Mouse (Mus musculus) liver, embryonic 14.5 days (tissue): Measurements from ENCODE around the gene Grid2ip. TPM values are rescaled to one million over a fixed set of nuclear protein-coding genes. Genes with fewer than 3 reads are reported as not detected.
A peak's percentile ranks its signal among the peaks of the same experiment; 100 is the strongest.

Experiments used
- ATAC-seq: fragments of 200-750 bp; cut with Nextera tagmentation; 2 replicates; pipeline ENCODE4 v1.8.0; 2017; ENCODE audit warnings: moderate number of reproducible peaks, mild to moderate bottlenecking, moderate library complexity; ENCODE audit not compliant: insufficient read depth
- DNase-seq, 3 experiments: peaks; one replicate each; pipeline ENCODE4 v3.0.0-alpha.2; 2012 to 2013; ENCODE audit warnings: low read depth in 3 of 3, low spot score in 3 of 3
- H3K27ac ChIP-seq: fragments of 300-500 bp; sonication (generic); 2 replicates; pipeline ENCODE4 v1.5.1; 2014; ENCODE audit warnings: moderate library complexity, mild to moderate bottlenecking, control low read depth, inconsistent platforms
- H3K27me3 ChIP-seq: fragments of 300-500 bp; sonication (generic); 2 replicates; pipeline ENCODE4 v1.6.1; 2014; ENCODE audit warnings: mild to moderate bottlenecking, low read length, moderate library complexity; ENCODE audit not compliant: control insufficient read depth, insufficient read depth
- H3K36me3 ChIP-seq: fragments of 300-500 bp; sonication (generic); replicated peaks from 2 replicates; pipeline ENCODE4 v1.6.1; 2014; ENCODE audit warnings: low read depth; ENCODE audit not compliant: control insufficient read depth, insufficient read depth
- H3K4me1 ChIP-seq, 2 experiments: fragments of 200-500 bp in 1 of 2; fragments of 300-500 bp in 1 of 2; sonication (generic) in 1 of 2; replicated peaks; 2 replicates each; pipeline ENCODE4 v1.6.1; 2012 to 2014; ENCODE audit warnings: antibody characterized with exemption in 1 of 2, inconsistent platforms in 1 of 2, low read length in 1 of 2; ENCODE audit not compliant: control insufficient read depth in 2 of 2, insufficient read depth in 2 of 2
- H3K4me2 ChIP-seq: fragments of 300-500 bp; sonication (generic); 2 replicates; pipeline ENCODE4 v1.6.1; 2014; ENCODE audit warnings: low read depth, mild to moderate bottlenecking, control low read depth, moderate library complexity
- H3K4me3 ChIP-seq, 2 experiments: fragments of 200-500 bp in 1 of 2; fragments of 300-500 bp in 1 of 2; sonication (generic) in 1 of 2; 2 replicates each; pipeline ENCODE4 v1.5.1; 2012 to 2014; ENCODE audit warnings: low read depth in 2 of 2, low read length in 2 of 2, mild to moderate bottlenecking in 2 of 2, control low read depth in 1 of 2, inconsistent platforms in 1 of 2, moderate library complexity in 1 of 2; ENCODE audit not compliant: insufficient read depth in 1 of 2
- H3K9ac ChIP-seq: fragments of 300-500 bp; sonication (generic); replicated peaks from 2 replicates; pipeline ENCODE4 v1.6.1; 2014; ENCODE audit warnings: mild to moderate bottlenecking, control low read depth, moderate library complexity
- H3K9me3 ChIP-seq: fragments of 300-500 bp; sonication (generic); 2 replicates; pipeline ENCODE4 v1.6.1; 2016; ENCODE audit warnings: low read length, mixed read lengths; ENCODE audit not compliant: control insufficient read depth
- CTCF ChIP-seq: IDR thresholded peaks from 2 replicates; pipeline ENCODE4 v1.5.1; 2016; ENCODE audit warnings: antibody characterized with exemption, low read depth, control low read depth
- EP300 ChIP-seq: IDR thresholded peaks from 2 replicates; pipeline ENCODE4 v1.6.1; 2016; ENCODE audit warnings: antibody characterized with exemption, low read depth
- WGBS: fragments of 180-500 bp; shearing (Covaris S2); extraction: QIAGEN DNeasy Blood & Tissue Kit; methylation state at CpG from one replicate; pipeline ENCODE4 v1.1.7; 2014; ENCODE audit not compliant: insufficient replicate concordance; 5-methylcytosine and 5-hydroxymethylcytosine counted together
- polyA plus RNA-seq, 2 experiments: library from polyadenylated mRNA; depleted of rRNA in 1 of 2; stranded (reverse) in 1 of 2; unstranded in 1 of 2; fragments of >200 nt; fragmentation: Nextera tagmentation in 1 of 2; extraction: Ambion mirVana in 1 of 2; gene quantifications; 2 replicates each; pipeline versions ENCODE4 v1.2.1 to v1.2.3; 2012 to 2014

Grid2ip gene
- polyA plus RNA-seq, 2 experiments, result 0.01 TPM; not detected in 1

- Histone ChIP-seq H3K27ac (no peak overlapping the region), H3K9ac (no peak overlapping the region), H3K4me1 (no peaks in the 10 kb centered on the region), H3K4me2 (no peak overlapping the region), H3K9me3 (no peaks in the 10 kb centered on the region), H3K4me3 (no peak overlapping the region), H3K36me3 (no peaks in the 10 kb centered on the region), H3K27me3 (peaks cover 37% of the 10 kb centered on the region)
- DNase-seq (no peak), ATAC-seq (no peak)
- no peak for TF ChIP-seq CTCF
- TF ChIP-seq EP300, result no peak
- 54% methylated on average over 7 of the region's 7 CpGs for WGBS
These were observed 4.3 kb downstream of the Grid2ip start for GRCm38 (mm10) chr5:143361428-143361827.

GRCm38 (mm10) chr5:143363678-143364615 is 6.8 kb downstream of the Grid2ip start:
- no peak overlapping the region for H3K9ac ChIP-seq
- no peak overlapping the region for H3K27ac ChIP-seq
- H3K27me3 ChIP-seq, result peaks cover 27% of the 10 kb centered on the region
- no peak for DNase-seq
- no peaks in the 10 kb centered on the region for H3K9me3 ChIP-seq
- TF ChIP-seq EP300 (no peak), CTCF (no peak)
- H3K36me3 ChIP-seq, result no peaks in the 10 kb centered on the region
- H3K4me1 ChIP-seq, result no peaks in the 10 kb centered on the region
- peak overlapping the region in 1 of 2 experiments; percentile 31; a peak in 2 of 4 replicates for H3K4me3 ChIP-seq
- peak overlapping the region; percentile 47 for H3K4me2 ChIP-seq
- ATAC-seq, result no peak
- WGBS, result 1% methylated on average over 47 of the region's 47 CpGs

GRCm38 (mm10) chr5:143367931-143368330 is 10.8 kb downstream of the Grid2ip start:
- Histone ChIP-seq H3K27ac (no peak overlapping the region), H3K9me3 (no peaks in the 10 kb centered on the region), H3K4me1 (no peaks in the 10 kb centered on the region), H3K4me3 (no peak overlapping the region), H3K9ac (no peak overlapping the region), H3K27me3 (peaks cover 64% of the 10 kb centered on the region), H3K36me3 (no peaks in the 10 kb centered on the region), H3K4me2 (no peak overlapping the region)
- DNase-seq, result no peak
- 63% methylated on average over 3 of the region's 3 CpGs for whole genome bisulfite sequencing
- TF ChIP-seq CTCF, result no peak
- TF ChIP-seq EP300, result no peak
- ATAC-seq, result no peak

GRCm38 (mm10) chr5:143369611-143370255 is 12.6 kb downstream of the Grid2ip start:
- H3K27ac ChIP-seq, result no peak overlapping the region
- no peaks in the 10 kb centered on the region for H3K4me1 ChIP-seq
- no peaks in the 10 kb centered on the region for H3K9me3 ChIP-seq
- H3K36me3 ChIP-seq, result no peaks in the 10 kb centered on the region
- no peak overlapping the region for H3K4me2 ChIP-seq
- H3K4me3 ChIP-seq, result no peak overlapping the region
- WGBS, result 4% methylated on average over 36 of the region's 36 CpGs
- H3K9ac ChIP-seq, result no peak overlapping the region
- ATAC-seq (no peak), DNase-seq (no peak)
- H3K27me3 ChIP-seq, result peaks cover 64% of the 10 kb centered on the region
- TF ChIP-seq EP300, result no peak
- TF ChIP-seq CTCF, result no peak

GRCm38 (mm10) chr5:143370416-143371145 is 13.4 kb downstream of the Grid2ip start:
- Histone ChIP-seq H3K27ac (no peak overlapping the region), H3K4me1 (no peaks in the 10 kb centered on the region), H3K9ac (no peak overlapping the region), H3K4me2 (no peak overlapping the region), H3K4me3 (no peak overlapping the region), H3K36me3 (no peaks in the 10 kb centered on the region), H3K9me3 (no peaks in the 10 kb centered on the region), H3K27me3 (peaks cover 62% of the 10 kb centered on the region)
- no peak for DNase-seq
- TF ChIP-seq CTCF, result no peak
- no peak for ATAC-seq
- 24% methylated on average over 17 of the region's 17 CpGs for WGBS
